Mouse (Mus musculus): ENCODE data around the gene Sytl3.
"Not testable (repeated sequence)": the region's sequence is repeated elsewhere in the genome, so short reads cannot be mapped to it uniquely, and the experiment has no call there.

The Sytl3 gene

GRCm38 (mm10) chr17:6658801-6659200, at the start of gene Sytl3:
Gene Sytl3 (plus strand): TSS chr17:6659093.
- in situ Hi-C loops (cut with MboI, MseI), result loop anchor here in 1 of 2 experiments (5.0 kb wide), 1 partner anchor 56 kb away; the partner anchor contains the start of gene Dynlt1c

- in situ Hi-C loops (cut with MboI, MseI), result not testable (repeated sequence)
These were observed 45.4 kb upstream of the Sytl3 start for GRCm38 (mm10) chr17:6613524-6613923.

GRCm38 (mm10) chr17:6614316-6614715, 44.6 kb upstream of the Sytl3 start:
- in situ Hi-C loops (cut with MboI, MseI), result not testable (repeated sequence)

- in situ Hi-C loops (cut with MboI, MseI), result loop anchor here (5.0 kb wide), 1 partner anchor 314 kb away; no protein-coding TSS in a partner anchor
These were observed 42.2 kb upstream of the Sytl3 start for GRCm38 (mm10) chr17:6616731-6617130.

- in situ Hi-C loops (cut with MboI, MseI), result loop anchor here (5.0 kb wide), 1 partner anchor 316 kb away; no protein-coding TSS in a partner anchor
These were observed 41.0 kb upstream of the Sytl3 start for GRCm38 (mm10) chr17:6617689-6618400.

- in situ Hi-C loops (cut with MboI, MseI), result loop anchor here (5.0 kb wide), 1 partner anchor 317 kb away; no protein-coding TSS in a partner anchor
These were observed 39.6 kb upstream of the Sytl3 start for GRCm38 (mm10) chr17:6619271-6619670.

- in situ Hi-C loops (cut with MboI, MseI), result not testable (repeated sequence)
These were observed 38.9 kb upstream of the Sytl3 start for GRCm38 (mm10) chr17:6620035-6620434.

GRCm38 (mm10) chr17:6620730-6621451, 38.0 kb upstream of the Sytl3 start:
- in situ Hi-C loops (cut with MboI, MseI), result not testable (repeated sequence)

- in situ Hi-C loops (cut with MboI, MseI), result not testable (repeated sequence)
These were observed 36.9 kb upstream of the Sytl3 start for GRCm38 (mm10) chr17:6621976-6622375.

GRCm38 (mm10) chr17:6624926-6625558, 33.9 kb upstream of the Sytl3 start:
- in situ Hi-C loops (cut with MboI, MseI), result loop anchor here (5.0 kb wide), 1 partner anchor 168 kb away; no protein-coding TSS in a partner anchor

- in situ Hi-C loops (cut with MboI, MseI), result not testable (repeated sequence)
These were observed 28.5 kb upstream of the Sytl3 start for GRCm38 (mm10) chr17:6630398-6630797.

- in situ Hi-C loops (cut with MboI, MseI), result not testable (repeated sequence)
These were observed 26.0 kb upstream of the Sytl3 start for GRCm38 (mm10) chr17:6632850-6633249.

GRCm38 (mm10) chr17:6635781-6636180, 23.1 kb upstream of the Sytl3 start:
- in situ Hi-C loops (cut with MboI, MseI), result not testable (repeated sequence)

- in situ Hi-C loops (cut with MboI, MseI), result no loop called here
These were observed 22.0 kb upstream of the Sytl3 start for GRCm38 (mm10) chr17:6636861-6637260.

GRCm38 (mm10) chr17:6637434-6637833, 21.5 kb upstream of the Sytl3 start:
- in situ Hi-C loops (cut with MboI, MseI), result not testable (repeated sequence)

GRCm38 (mm10) chr17:6638444-6638843, 20.4 kb upstream of the Sytl3 start:
- in situ Hi-C loops (cut with MboI, MseI), result not testable (repeated sequence)

- in situ Hi-C loops (cut with MboI, MseI), result not testable (repeated sequence)
These were observed 19.4 kb upstream of the Sytl3 start for GRCm38 (mm10) chr17:6639486-6639885.

- in situ Hi-C loops (cut with MboI, MseI), result loop anchor here in 1 of 2 experiments (5.0 kb wide), 1 partner anchor 168 kb away; no protein-coding TSS in a partner anchor
These were observed 18.8 kb upstream of the Sytl3 start for GRCm38 (mm10) chr17:6640044-6640637.

GRCm38 (mm10) chr17:6640771-6641429, 18.0 kb upstream of the Sytl3 start:
- in situ Hi-C loops (cut with MboI, MseI), result loop anchor here in 1 of 2 experiments (5.0 kb wide), 1 partner anchor 169 kb away; no protein-coding TSS in a partner anchor

- in situ Hi-C loops (cut with MboI, MseI), result loop anchor here in 1 of 2 experiments (5.0 kb wide), 1 partner anchor 172 kb away; no protein-coding TSS in a partner anchor
These were observed 14.7 kb upstream of the Sytl3 start for GRCm38 (mm10) chr17:6644210-6644609.

GRCm38 (mm10) chr17:6644673-6645072, 14.2 kb upstream of the Sytl3 start:
- in situ Hi-C loops (cut with MboI, MseI), result loop anchor here in 1 of 2 experiments (5.0 kb wide), 1 partner anchor 172 kb away; no protein-coding TSS in a partner anchor

All from T-helper 17 cell (primary cell).